Comparison of ENCODE assay signal across 15 mouse cellular contexts in genomic region chr2:52179678-52180077, GRCm38 (mm10).
DNase-seq lines count a peak whose midpoint lies in the region; ATAC-seq and TF ChIP-seq lines count a peak whose summit lies in the region.
"Had no signal": no experiment of that assay in that cellular context is flagged by ENCODE, and none has a peak within 500 bp of the region (broad histone marks: within the 10 kb centered on the region; RNA-seq: fewer than 3 reads in every experiment).

No protein-coding gene starts in this region.

- DNase-seq in gastrocnemius, adult 2 months: peak; percentile 17
- DNase-seq in gastrocnemius, postnatal 14 days: no peak
- DNase-seq in thymus, postnatal 0 days (ENCODE audit: low spot score): peak; percentile 7
- DNase-seq in thymus, adult 18-20 months: no peak
- no peak for DNase-seq in adrenal gland, adult 18-20 months (ENCODE audit: low spot score in 2 of 2)
- DNase-seq in layer of hippocampus, adult 9-11 months: no peak
- DNase-seq: adrenal gland, postnatal 36 days; liver; lung, adult 2 months; right cerebral cortex, postnatal 4 days; thymus, postnatal 25 days had no signal

- no peak for TF ChIP-seq CTCF in gastrocnemius, adult 2 months (IDR thresholded peaks at IDR 0.05)

- no peak overlapping the region for H3K4me3 ChIP-seq in gastrocnemius, adult 2 months
- H3K4me3 ChIP-seq: forebrain, embryonic 13.5 days; neural tube, embryonic 12.5 days had no signal

- H3K27ac ChIP-seq in gastrocnemius, adult 2 months: no peak overlapping the region
- H3K27ac ChIP-seq: forebrain, embryonic 13.5 days; neural tube, embryonic 12.5 days had no signal

- intact Hi-C loops in gastrocnemius, adult 2 months (cut with DNase I): no loop called here
- intact Hi-C loops in gastrocnemius, postnatal 14 days (cut with DNase I; ENCODE audit: low total_unique reads): no loop called here

- peak; percentile 86 for ATAC-seq in granulocyte monocyte progenitor cell, adult 5-6 weeks (replicated peaks; ENCODE audit: poor library complexity, severe bottlenecking)
- ATAC-seq: activated CD4-positive, CD25-positive, alpha-beta regulatory T cell, adult 4 months; forebrain, embryonic 13.5 days had no signal

Comparison
In these comparisons a context has a peak if more than half of its experiments do, and no peak if none do; other contexts are left out.
1. DNase-seq: peak in gastrocnemius, adult 2 months (single experiment) and thymus, postnatal 0 days (single experiment); none in gastrocnemius, postnatal 14 days (single experiment), thymus, adult 18-20 months (0 of 2), adrenal gland, adult 18-20 months (0 of 2) and layer of hippocampus, adult 9-11 months (single experiment).